Mouse (Mus musculus): ENCODE results near the gene S100a4.

The S100a4 gene

DNA sequence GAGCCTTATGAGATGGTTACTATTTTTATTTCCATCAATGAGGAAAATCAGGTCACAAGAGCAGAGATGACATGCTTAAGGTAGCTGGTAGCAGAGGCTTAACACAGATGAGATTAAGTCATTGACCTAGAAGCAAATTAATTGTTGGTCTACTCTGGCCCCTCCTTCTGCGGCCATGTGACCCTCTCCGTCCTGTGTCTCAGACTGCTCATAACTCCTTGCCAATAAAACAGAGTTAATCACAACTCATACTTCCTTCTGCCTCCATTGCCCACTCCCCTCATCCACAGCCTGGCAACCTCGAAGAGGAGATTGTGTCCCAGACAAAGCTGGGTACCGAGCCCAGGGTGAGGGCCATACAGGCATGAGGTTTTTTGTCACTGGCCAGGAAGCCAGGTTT is 5.4 kb upstream of the S100a4 start:
- no peak for DNase-seq (ENCODE audit: inconsistent age in 2 of 2, low spot score in 1 of 2)

DNA sequence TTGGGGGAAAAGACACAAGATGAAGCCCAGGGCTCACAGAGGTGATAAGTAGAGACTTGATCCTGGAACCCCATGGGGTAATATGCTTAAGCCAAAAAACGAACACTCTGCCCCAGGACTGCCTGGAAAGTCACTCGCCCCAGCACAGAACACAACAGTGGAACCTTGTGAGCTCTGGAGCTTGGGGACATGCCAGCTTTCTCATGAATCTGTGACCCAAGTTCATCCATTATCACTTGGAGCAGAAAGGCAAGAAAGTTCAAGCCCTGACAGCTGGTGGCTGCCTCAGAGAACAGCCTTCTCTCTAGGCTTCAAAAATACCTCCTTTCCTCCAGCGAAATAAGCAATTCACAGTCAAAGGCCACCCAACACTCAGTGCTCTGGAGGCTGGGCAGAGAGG is 4.2 kb upstream of the S100a4 start:
- no peak for DNase-seq (ENCODE audit: inconsistent age in 2 of 2, low spot score in 1 of 2)

DNA sequence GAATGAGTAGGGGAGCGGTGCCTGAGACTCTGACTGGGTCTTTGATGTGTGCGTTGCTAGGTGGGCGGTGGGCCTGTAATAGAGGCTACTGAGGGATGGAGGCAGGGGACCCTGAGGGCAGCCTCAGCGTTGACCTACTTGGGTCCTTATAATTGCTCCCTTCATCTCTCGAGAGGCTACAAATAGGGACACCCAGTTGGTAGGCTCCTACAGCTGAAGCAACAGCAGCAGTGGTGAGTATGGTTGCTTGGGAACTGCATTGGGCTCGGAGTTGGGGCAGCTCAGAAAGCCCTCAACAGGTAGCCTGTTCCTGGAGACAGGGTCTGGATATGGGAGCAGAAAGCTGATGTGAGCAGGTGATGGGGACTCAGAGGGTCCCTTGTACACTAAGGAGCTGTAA is 3.5 kb upstream of the S100a4 start:
- DNase-seq (ENCODE audit: inconsistent age in 2 of 2, low spot score in 1 of 2) = no peak

DNA sequence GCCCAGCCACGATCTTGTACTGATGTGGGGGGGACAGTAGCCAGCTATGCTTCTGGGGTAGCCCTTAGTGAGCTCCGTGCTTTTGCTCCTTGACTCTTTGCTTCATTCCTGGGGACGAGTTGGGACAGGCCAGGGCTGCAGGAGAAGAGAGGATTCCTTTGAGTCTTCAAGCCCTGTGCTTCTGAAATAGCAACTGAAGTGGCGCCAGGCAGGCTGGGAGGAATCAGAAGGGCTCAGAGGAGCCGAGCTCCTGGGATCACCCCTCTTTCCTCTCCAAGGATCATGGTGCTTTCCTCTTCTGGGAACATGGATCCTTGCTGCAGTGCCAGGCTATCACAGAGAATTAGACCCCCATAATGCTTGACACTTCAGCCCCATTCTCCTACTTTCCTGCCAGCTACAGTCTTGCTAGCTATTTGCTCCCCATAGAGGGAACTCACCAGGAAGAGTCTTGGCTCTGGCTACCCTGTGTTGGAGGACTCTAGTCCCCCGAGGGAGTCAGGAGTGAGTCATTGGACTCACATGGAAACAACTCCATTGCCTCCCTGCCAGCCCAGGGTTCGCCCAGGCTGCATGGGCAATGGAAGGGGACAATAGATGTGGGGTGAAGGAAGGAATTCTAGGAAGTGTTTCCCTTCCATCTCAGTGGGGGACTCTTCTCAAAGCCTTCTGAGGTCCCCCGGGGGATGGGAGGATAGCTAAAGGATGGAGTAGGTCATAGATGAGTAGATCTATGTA is 2.9 kb upstream of the S100a4 start:
- peak in 1 of 2 experiments; percentile 64 for DNase-seq (ENCODE audit: inconsistent age in 2 of 2, low spot score in 1 of 2)

DNA sequence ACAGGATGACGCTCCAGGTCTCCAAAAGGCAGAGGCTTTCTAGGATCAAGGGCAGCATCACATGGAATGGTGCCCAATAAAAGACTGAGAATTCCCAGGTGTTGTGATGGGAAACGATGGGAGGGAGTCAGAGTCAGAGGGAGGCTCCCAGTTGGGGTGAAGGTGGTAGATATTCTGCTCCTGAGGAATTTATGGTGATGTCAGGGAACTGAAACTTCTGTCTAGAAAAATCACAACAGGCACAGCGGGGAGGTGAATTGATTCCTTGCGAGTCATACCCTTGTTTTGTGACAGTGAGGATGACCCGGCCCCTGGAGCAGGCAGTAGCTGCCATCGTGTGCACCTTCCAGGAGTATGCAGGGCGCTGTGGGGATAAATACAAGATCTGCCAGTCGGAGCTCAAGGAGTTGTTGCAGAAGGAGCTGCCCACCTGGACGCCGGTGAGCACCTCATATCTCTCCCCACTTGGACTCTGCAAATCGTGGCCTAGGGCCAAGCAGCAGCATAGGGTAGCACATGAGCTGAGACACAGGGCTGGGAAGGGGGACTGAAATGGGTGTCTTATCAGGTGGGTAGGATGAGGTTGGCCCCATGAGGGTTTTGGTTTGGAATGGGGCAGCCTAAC is 2.0 kb upstream of the S100a4 start, which contains the start of gene Gm42674:
Gene Gm42674, plus strand, starts transcription at position 419 of the 625 bp plus-strand sequence.
- DNase-seq (ENCODE audit: inconsistent age in 2 of 2, low spot score in 1 of 2) = no peak

DNA sequence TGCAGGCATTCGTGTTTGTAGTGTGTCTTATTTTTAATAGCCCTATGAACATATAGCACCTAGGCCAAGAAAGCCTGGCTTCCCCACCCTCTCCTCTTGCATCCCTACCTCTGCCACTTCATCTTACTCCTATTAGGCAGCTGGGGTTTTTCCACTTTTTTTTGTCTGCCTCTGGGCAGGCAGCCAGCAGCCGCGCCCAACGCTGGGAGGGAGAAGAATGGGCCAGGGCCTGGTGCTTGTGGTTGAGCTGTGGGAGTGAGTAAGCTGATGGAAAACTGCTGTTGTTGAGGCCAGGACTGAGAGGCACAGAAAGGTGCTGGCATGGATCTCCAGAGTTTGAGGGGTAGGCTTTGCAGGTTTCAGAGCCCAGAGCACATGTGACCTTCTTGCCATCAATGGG is 845 bp downstream of the S100a4 start:
- peak; percentile 87 to 94 for DNase-seq (ENCODE audit: inconsistent age in 2 of 2, low spot score in 1 of 2)

DNA sequence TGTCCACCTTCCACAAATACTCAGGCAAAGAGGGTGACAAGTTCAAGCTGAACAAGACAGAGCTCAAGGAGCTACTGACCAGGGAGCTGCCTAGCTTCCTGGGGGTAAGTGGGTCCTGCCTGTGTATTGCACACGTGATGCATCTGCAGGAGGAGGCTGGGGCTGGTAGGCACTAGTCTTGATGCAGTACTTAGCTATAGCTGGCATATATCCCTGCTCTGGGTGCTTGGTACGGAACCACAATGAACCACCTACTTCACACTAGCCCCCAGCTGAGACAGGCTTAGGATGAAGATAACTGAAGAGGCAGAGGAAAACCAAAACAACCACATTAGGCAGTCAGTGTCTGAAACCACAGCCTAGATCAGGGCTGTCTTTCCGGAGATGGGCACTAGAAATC is 1.5 kb downstream of the S100a4 start:
- no peak for DNase-seq (ENCODE audit: inconsistent age in 2 of 2, low spot score in 1 of 2)

DNA sequence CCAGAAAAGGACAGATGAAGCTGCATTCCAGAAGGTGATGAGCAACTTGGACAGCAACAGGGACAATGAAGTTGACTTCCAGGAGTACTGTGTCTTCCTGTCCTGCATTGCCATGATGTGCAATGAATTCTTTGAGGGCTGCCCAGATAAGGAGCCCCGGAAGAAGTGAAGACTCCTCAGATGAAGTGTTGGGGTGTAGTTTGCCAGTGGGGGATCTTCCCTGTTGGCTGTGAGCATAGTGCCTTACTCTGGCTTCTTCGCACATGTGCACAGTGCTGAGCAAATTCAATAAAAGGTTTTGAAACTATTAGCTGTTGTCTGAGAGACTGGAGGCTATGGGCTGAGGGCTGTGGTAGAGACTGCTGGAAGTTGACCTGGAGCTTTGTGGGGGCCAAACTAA is 2.2 kb downstream of the S100a4 start:
- peak in 1 of 2 experiments; percentile 20 for DNase-seq (ENCODE audit: inconsistent age in 2 of 2, low spot score in 1 of 2)

DNA sequence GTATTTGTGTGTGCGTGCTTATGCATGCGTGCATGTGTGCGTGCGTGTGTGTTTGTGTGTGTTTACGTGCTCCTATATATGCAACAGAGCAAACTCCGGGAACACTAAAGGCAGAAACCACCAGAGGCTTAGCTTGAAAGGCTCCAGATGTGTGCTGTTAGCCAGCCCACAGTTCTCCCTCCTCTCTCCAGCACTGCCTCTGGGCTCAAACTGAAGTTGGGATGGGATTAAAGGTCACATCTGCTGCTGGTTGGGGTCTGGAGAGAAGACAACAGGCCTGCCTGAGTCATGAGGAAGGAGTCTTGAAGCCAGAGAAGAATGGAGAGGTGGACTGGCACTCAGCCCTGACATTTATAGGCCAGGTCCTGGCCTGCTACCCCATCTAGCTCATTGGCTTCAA is 2.6 kb downstream of the S100a4 start:
- no peak for DNase-seq (ENCODE audit: inconsistent age in 2 of 2, low spot score in 1 of 2)

DNA sequence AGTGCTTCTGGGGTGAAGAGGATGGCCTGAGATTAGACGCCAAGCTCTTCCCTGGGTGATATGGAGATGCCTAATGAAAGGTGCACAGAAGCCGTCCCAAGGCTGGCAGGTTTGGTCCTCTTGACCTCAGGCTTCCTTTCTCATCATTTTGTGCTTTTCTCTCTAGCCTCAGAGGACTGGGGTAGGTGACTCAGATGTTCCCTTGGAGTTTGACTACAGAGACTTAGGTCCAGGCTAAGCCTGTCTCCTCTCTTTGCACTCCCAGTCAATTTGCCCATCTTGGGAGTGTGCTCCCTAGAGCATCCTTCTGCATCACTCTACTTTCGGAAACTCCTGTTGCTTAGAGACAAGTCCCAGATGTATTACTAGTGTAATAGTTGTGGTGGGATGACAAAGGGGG is 3.8 kb downstream of the S100a4 start:
- DNase-seq (ENCODE audit: inconsistent age in 2 of 2, low spot score in 1 of 2) = no peak

DNA sequence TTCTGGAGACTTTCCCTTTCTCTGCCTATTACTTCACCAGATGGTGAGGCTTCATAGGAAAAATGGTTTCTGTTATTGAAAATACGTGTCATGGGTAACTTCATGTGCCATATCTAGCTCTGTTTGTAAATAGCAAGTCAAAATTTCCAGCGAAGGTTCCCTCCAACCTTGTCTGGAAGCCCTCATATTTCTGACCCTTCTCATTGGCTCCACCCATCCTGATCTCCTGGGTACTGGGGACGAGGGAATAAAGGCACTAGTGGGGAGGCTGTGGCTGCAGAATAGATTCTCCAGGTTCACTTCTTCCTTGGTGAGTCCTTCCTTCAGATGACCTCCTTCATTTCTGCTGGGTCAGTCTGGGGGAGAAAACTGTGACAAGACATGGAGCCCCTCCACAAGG is 4.7 kb downstream of the S100a4 start, which contains the start of gene S100a5:
Gene S100a5, plus strand, starts transcription at position 301 of the 400 bp plus-strand sequence.
- no peak for DNase-seq (ENCODE audit: inconsistent age in 2 of 2, low spot score in 1 of 2)

DNA sequence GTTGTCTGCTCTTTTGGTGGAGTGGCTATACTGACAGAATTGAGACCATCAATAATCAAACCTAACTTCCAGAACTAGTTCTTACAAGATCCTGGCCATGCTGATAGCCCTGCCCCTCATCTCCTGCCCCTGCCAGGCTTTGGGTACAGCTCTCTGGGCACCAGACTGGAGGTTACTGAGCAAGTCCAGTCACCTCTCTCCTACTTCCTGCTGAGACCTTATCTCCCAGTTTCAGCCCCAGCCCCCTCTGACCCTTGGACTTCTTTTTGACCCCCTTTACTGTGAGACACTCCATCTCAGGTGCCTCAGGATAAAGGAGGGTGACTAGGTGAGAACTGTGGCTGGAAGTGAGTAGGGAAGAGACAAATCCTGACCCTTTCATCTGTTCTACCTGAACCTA is 5.5 kb downstream of the S100a4 start:
- DNase-seq (ENCODE audit: inconsistent age in 2 of 2, low spot score in 1 of 2) = no peak

DNA sequence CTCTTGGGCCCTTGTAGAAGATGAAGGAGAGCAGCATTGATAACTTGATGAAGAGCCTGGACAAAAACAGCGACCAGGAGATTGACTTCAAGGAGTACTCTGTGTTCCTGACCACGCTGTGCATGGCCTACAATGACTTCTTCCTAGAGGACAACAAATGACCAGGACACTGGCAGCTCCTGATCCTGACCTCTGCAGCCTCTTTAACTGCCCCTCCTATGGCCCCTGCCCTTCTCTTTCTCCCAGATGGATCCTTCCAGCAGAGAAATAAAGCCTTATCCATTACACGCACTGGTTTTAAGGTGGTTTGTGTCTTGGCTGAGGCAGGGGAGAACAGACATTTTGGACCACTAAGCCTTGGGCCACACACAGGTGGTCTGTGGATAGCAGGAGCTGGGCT is 7.9 kb downstream of the S100a4 start:
- no peak for DNase-seq (ENCODE audit: inconsistent age in 2 of 2, low spot score in 1 of 2)

DNA sequence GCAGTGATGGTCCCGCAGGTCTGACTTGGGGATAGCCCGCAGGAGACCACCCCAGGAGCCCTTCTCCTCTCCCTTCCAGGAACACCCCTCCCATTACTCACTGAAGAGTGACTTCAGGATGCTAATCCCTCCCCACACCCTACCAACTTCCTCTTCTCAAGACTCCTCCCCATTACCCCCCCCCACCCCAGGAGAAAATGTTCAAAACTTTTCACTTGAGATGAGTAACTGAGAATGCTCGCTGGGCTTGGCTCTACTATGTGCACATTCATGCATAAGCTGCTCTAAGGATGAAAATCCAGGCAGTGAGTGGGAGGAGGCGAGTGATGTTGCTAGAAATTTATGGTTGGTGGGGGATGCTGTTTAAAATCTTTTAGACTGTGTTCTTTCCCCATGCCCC is 8.5 kb downstream of the S100a4 start:
- DNase-seq (ENCODE audit: inconsistent age in 2 of 2, low spot score in 1 of 2) = no peak

DNA sequence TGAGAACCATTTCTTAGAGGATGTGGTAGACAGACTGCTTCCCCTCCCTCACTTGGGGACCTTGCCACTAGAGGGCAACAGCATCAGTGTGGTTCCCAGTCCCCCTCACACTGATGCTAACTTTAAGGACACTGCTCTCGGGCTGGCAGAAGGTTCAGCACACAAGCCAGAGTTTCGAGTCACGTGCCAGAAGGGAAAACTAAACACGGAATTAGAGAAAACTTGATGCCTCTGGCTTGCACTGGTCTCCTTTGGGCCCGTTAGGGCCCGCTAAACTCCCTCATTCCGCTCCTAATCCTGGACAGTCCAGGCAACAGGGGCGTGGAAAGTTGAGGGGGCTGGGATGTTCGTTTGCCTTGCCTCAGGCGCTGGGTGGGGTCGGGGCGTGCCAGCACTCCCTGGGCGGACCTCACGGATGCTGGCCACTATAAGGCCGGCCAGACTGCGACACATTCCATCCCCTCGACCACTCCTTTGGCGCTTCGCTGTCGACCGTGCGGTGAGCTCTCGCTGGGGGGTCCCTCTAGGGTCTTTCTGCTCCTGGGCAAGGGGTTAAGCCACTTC is 9.2 kb downstream of the S100a4 start, which contains the start of gene S100a6:
Gene S100a6, plus strand, starts transcription at position 155 of the 564 bp plus-strand sequence.
- peak; percentile 57 to 77 for DNase-seq (ENCODE audit: inconsistent age in 2 of 2, low spot score in 1 of 2)

DNA sequence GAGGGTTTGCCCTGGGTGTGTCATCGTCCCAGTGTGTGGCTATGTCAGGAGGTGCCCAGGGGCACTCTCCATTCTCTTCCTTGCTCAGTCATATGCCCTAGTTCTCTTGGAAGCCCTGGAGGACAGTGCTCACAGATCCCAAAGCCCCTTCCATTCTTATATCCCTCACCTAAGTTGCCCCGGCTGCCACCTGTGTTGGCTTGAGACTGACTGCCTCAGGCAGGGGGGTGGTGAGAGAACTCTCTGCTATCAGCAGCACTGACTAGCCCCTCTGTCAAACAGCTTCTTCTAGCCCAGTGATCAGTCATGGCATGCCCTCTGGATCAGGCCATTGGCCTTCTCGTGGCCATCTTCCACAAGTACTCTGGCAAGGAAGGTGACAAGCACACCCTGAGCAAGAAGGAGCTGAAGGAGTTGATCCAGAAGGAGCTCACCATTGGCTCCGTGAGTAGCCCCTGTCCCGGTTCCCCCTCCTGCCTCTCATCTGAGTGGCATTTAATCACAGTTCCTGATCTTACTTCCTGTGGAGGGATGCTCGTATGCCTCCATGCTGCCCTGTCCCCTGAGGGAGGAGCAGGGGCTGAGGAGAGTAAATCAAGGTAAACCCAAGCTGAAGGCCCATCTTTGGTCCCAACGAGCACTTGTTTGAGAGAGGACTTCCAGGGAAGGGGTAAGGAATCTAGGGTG is 10.0 kb downstream of the S100a4 start:
- DNase-seq (ENCODE audit: inconsistent age in 2 of 2, low spot score in 1 of 2) = peak in 1 of 2 experiments; percentile 39

DNA sequence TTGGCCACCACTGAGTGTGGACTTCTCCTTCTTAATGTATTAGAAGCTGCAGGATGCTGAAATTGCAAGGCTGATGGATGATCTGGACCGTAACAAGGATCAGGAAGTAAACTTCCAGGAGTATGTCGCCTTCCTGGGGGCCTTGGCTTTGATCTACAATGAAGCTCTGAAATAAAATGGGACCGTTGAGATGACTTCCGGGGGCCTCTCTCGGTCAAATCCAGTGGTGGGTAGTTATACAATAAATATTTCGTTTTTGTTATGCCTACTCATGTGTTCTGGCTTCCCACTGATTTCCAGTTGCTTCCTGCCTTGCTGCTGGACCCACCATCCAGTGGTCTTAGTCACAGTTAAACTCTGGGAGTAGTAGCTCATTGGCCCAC is 10.6 kb downstream of the S100a4 start:
- DNase-seq (ENCODE audit: inconsistent age in 2 of 2, low spot score in 1 of 2) = no peak

DNA sequence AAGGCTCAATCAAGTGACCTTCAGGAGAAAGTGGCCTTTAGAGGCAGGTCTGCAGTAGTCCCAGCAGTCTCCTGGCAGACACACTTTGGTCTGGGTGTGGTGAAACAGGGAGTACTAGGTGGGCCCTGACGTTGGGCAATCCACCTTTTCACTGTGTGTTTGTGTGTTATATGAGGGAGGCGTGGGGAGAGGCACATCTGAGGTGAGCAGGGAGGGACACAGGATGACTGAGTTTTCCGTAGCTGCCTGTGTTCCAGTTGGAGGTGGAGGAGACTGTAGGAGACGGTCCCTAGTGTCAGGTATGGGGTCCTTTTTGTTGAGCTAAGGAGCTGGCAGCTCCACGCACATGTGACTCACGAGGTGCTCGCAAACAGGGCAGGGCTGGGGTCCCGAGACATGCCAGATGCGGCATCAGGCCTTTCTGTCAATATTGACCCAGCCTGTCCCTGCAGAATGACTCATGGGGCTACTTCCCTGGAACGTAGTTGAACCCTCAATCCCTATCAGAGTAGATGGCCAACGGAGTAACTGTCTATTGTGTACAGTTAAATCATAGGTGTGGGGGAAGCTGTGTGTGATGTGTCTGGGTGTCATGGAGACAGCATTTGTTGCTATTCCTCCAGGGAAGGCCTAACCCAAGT is 11.2 kb downstream of the S100a4 start:
- no peak for DNase-seq (ENCODE audit: inconsistent age in 2 of 2, low spot score in 1 of 2)

DNA sequence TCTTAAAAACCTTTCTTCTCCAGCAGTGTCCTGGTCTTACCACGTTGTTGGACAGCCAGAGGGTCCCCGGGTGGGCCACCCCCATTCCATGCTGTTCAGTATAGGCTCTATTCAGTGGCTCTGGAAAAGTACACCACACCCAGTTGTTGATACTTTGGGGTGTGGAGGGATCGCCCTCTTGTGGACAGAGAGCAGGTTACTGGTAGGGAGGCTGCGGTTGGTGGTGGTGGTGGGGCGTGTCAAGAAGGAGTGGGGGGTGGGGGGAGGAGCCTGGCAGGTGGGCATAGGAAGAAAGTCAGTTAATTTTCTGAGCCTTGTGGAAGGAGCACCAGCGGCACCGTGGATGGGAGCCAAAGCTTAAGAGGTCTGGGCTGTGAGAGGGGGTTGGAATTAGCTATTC is 11.8 kb downstream of the S100a4 start:
- peak; percentile 77 to 92 for DNase-seq (ENCODE audit: inconsistent age in 2 of 2, low spot score in 1 of 2)

DNA sequence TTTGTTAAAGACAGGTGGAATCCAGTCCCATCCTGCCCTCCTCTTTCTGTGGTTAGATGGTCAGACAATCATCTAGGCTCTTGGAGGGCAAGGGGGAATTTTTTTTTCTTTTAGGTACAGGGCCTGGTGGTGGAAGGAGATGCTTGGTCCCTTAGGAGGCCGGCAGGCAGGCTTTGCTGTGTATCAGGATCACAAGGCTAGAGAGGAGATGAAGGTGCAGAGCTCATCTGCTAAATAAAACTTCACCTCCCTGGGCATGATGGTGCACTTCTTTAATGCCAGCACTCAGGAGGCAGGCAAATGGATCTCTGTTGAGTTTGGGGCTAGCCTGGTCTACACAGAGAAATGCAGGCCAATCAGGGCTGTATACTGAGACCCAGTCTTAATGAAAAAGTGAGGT is 12.3 kb downstream of the S100a4 start:
- no peak for DNase-seq (ENCODE audit: inconsistent age in 2 of 2, low spot score in 1 of 2)

DNA sequence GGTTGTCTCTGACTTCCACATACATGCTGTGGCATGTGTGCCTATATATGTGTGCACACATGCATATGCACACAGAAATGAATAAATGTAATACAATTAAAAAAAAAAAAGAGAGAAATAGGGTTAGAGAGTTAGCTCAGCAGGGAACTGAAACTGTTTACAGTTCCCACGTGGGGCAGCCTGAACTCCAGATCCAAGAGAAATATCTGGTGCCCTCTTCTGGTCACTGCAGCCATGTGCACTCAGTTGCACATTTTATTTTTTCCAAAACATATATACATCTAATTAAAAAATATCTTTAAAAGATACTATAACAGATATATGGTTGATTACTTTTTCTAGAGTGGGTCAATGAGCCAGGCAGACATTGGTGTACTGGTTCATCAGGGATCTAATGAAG is 14.0 kb downstream of the S100a4 start:
- DNase-seq (ENCODE audit: inconsistent age in 2 of 2, low spot score in 1 of 2) = no peak
